Mouse (Mus musculus): ENCODE measurements at regions not wholly inside any gene's neighbourhood (a gene's known extent, or its start where the extent isn't known, plus 50 kb on each side); places are given as distances from the start of the nearest gene placed in this dataset.

GRCm38 (mm10) chr3:60941451-60941850 lies 61.1 kb upstream of the P2ry1 start:
- TF ChIP-seq CTCF (IDR thresholded peaks at IDR 0.05; ENCODE audit: extremely low read depth, insufficient read depth, insufficient read length, insufficient replicate concordance) (no peak), POLR2A (IDR thresholded peaks at IDR 0.05; ENCODE audit: low read depth, low read length) (no peak)
